ENCODE assay signal across 10 mouse cellular contexts in the genomic region with DNA sequence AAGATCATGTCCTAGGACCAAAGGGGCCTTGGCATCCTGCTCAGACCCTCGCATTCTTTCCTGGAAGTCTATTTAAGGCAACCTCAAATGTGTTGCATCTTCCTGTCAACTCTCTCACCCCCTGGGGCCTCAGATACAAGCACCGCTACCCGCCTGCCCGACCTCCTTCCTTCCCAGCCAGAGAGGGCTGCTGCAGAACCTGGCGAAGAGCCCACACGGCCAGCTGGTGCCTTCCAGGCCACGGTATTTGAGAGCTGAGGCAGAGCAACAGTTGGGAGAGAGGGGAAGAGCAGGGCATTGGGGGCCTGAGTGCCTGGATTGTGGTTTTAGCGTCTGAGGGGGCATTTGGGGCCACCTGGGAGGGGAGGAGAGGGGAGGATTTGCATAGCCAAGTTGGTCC. TPM values are rescaled to one million over a fixed set of nuclear protein-coding genes. Genes with fewer than 3 reads are reported as not detected.
DNase-seq lines count a peak whose midpoint lies in the region; ATAC-seq and TF ChIP-seq lines count a peak whose summit lies in the region.
"Had no signal": no experiment of that assay in that cellular context is flagged by ENCODE, and none has a peak within 500 bp of the region (broad histone marks: within the 10 kb centered on the region; RNA-seq: fewer than 3 reads in every experiment).

No protein-coding gene starts in this region.

- no peaks in the 10 kb centered on the region for H3K36me3 ChIP-seq in myocyte (ENCODE audit: control insufficient read depth, insufficient read depth)
- no peaks in the 10 kb centered on the region for H3K36me3 ChIP-seq in midbrain, embryonic 10.5 days
- H3K36me3 ChIP-seq: hindbrain, embryonic 15.5 days had no signal

- H3K4me1 ChIP-seq in midbrain, embryonic 10.5 days, result peaks cover 12% of the 10 kb centered on the region

- no peak for TF ChIP-seq POLR2A in myocyte (IDR thresholded peaks at IDR 0.05; ENCODE audit: insufficient read length, low read depth)

- H3K4me3 ChIP-seq in myocyte, result no peak overlapping the region
- no peak overlapping the region for H3K4me3 ChIP-seq in midbrain, embryonic 10.5 days
- H3K4me3 ChIP-seq: hindbrain, embryonic 15.5 days had no signal

- no peaks in the 10 kb centered on the region for H3K79me2 ChIP-seq in myocyte (ENCODE audit: control insufficient read depth, insufficient read depth)

- H3K4me2 ChIP-seq in myocyte (ENCODE audit: low read depth), result no peak overlapping the region
- H3K4me2 ChIP-seq: hindbrain, embryonic 15.5 days had no signal

- WGBS in midbrain, embryonic 10.5 days, result 52% methylated on average over 8 of the region's 8 CpGs

- H3K27me3 ChIP-seq in myocyte (ENCODE audit: control insufficient read depth, insufficient read depth, insufficient read length), result peaks cover 47% of the 10 kb centered on the region
- H3K27me3 ChIP-seq in midbrain, embryonic 10.5 days (ENCODE audit: low read depth, poor library complexity, severe bottlenecking), result peaks cover 4% of the 10 kb centered on the region; the same call in 1 of the 2 replicates
- H3K27me3 ChIP-seq: hindbrain, embryonic 15.5 days had no signal

- H3K9me3 ChIP-seq in midbrain, embryonic 10.5 days (replicated peaks), result no peaks in the 10 kb centered on the region
- H3K9me3 ChIP-seq: hindbrain, embryonic 15.5 days had no signal

- DNase-seq in gastrocnemius, postnatal 10 days, result peak; percentile 69
- no peak for DNase-seq in gastrocnemius, postnatal 25 days
- peak; percentile 62 for DNase-seq in lung, postnatal 10 days
- no peak for DNase-seq in lung, adult 18-20 months
- peak; percentile 91 to 94 for DNase-seq in cerebellum, postnatal 10 days
- DNase-seq in midbrain, embryonic 10.5 days (ENCODE audit: low spot score), result no peak

- H3K27ac ChIP-seq in midbrain, embryonic 10.5 days (replicated peaks), result no peak overlapping the region
- H3K27ac ChIP-seq: hindbrain, embryonic 15.5 days had no signal

- H3ac ChIP-seq in myocyte (ENCODE audit: control insufficient read depth, insufficient read length), result no peak overlapping the region

- ATAC-seq in inflammation-experienced regulatory T-cells, adult 6 months, result no peak

TF ChIP-seq in myocyte, 11 proteins besides CTCF, POLR2A, EP300 and RAD21:
- TF ChIP-seq CEBPB (IDR thresholded peaks at IDR 0.05; ENCODE audit: insufficient read depth, poor library complexity, severe bottlenecking), result no peak
- TF ChIP-seq MYOD1 (IDR thresholded peaks at IDR 0.05; ENCODE audit: control insufficient read depth in 1 of 3, insufficient read length in 2 of 3, low read depth in 2 of 3), result peak in 2 of 3 experiments; percentile 58
- no peak for TF ChIP-seq MAX (IDR thresholded peaks at IDR 0.05; ENCODE audit: low read depth)
- TF ChIP-seq MYOG (IDR thresholded peaks at IDR 0.05; ENCODE audit: control insufficient read depth in 1 of 3, insufficient read depth in 1 of 3, insufficient read length in 2 of 3, low read depth in 2 of 3), result peak; percentile 30 to 92 (median 59)
- TF ChIP-seq TCF3 (IDR thresholded peaks at IDR 0.05; ENCODE audit: insufficient read length, low read depth), result peak; percentile 29

RNA-seq across cellular contexts. Expression of a gene that starts 1.1 kb away (rescaled TPM):
- total RNA-seq in gastrocnemius, postnatal 10 days (2021), result not detected
- total RNA-seq in gastrocnemius, postnatal 25 days (2021), result not detected
- polyA plus RNA-seq in myocyte (2012; fragmentation: generic; extraction: Trizol), result not detected
- polyA plus RNA-seq in midbrain, embryonic 10.5 days (2016; fragmentation: Nextera tagmentation; extraction: Ambion mirVana), result not detected in 2 replicates
- polyA plus RNA-seq in inflammation-experienced regulatory T-cells, adult 6 months (2017; shearing (Covaris generic)), result 1 to 10 TPM in 1 of 3 experiments, under 1 TPM in 2; 0.80 to 1.1 (median 0.94) TPM
- total RNA-seq: liver, adult 2 months had no signal
- polyA plus RNA-seq: hindbrain, embryonic 15.5 days had no signal

RNA-seq across cellular contexts. Expression of a gene that starts 8.1 kb away (rescaled TPM):
- not detected for total RNA-seq in gastrocnemius, postnatal 10 days (2021)
- total RNA-seq in gastrocnemius, postnatal 25 days (2021), result not detected
- 0.58 TPM for polyA plus RNA-seq in myocyte (2012; fragmentation: generic; extraction: Trizol)
- 2.0 TPM in 2 replicates for polyA plus RNA-seq in midbrain, embryonic 10.5 days (2016; fragmentation: Nextera tagmentation; extraction: Ambion mirVana)
- 10 to 100 TPM; 10.8 to 23.3 (median 14.1) TPM for polyA plus RNA-seq in inflammation-experienced regulatory T-cells, adult 6 months (2017; shearing (Covaris generic))

RNA-seq across cellular contexts. Expression of a gene that starts 33.9 kb away (rescaled TPM):
- total RNA-seq in gastrocnemius, postnatal 10 days (2021), result 1 to 10 TPM; 1.7 to 2.8 TPM
- under 1 TPM; 0.24 to 0.49 TPM for total RNA-seq in gastrocnemius, postnatal 25 days (2021)
- 0.16 TPM for polyA plus RNA-seq in myocyte (2012; fragmentation: generic; extraction: Trizol)
- 16.9 and 29.2 TPM in 2 replicates for polyA plus RNA-seq in midbrain, embryonic 10.5 days (2016; fragmentation: Nextera tagmentation; extraction: Ambion mirVana)
- under 1 TPM in 1 of 3 experiments, not detected in 2; 0.16 TPM for polyA plus RNA-seq in inflammation-experienced regulatory T-cells, adult 6 months (2017; shearing (Covaris generic))
- total RNA-seq: liver, adult 2 months had no signal
- polyA plus RNA-seq: liver, adult 2 months had no signal

RNA-seq across cellular contexts. Expression of a gene that starts 42.3 kb away (rescaled TPM):
- total RNA-seq in gastrocnemius, postnatal 10 days (2021), result 1 to 10 TPM in 1 of 2 experiments, under 1 TPM in 1; 0.70 to 2.1 TPM
- total RNA-seq in gastrocnemius, postnatal 25 days (2021), result 1 to 10 TPM in 1 of 2 experiments, under 1 TPM in 1; 0.61 to 1.2 TPM
- polyA plus RNA-seq in myocyte (2012; fragmentation: generic; extraction: Trizol), result not detected
- 5.1 TPM in 2 replicates for polyA plus RNA-seq in midbrain, embryonic 10.5 days (2016; fragmentation: Nextera tagmentation; extraction: Ambion mirVana)
- polyA plus RNA-seq in inflammation-experienced regulatory T-cells, adult 6 months (2017; shearing (Covaris generic)), result 1,000 to 10,000 TPM; 2,728 to 3,832 (median 3,666) TPM

RNA-seq across cellular contexts. Expression of a gene that starts 49.8 kb away (rescaled TPM):
- total RNA-seq in gastrocnemius, postnatal 10 days (2021), result 1 to 10 TPM in 1 of 2 experiments, under 1 TPM in 1; 0.73 to 1.7 TPM
- 1 to 10 TPM; 1.0 to 1.3 TPM for total RNA-seq in gastrocnemius, postnatal 25 days (2021)
- 1.5 TPM for polyA plus RNA-seq in myocyte (2012; fragmentation: generic; extraction: Trizol)
- 4.8 and 6.5 TPM in 2 replicates for polyA plus RNA-seq in midbrain, embryonic 10.5 days (2016; fragmentation: Nextera tagmentation; extraction: Ambion mirVana)
- 10 to 100 TPM; 36.2 to 54.5 (median 36.5) TPM for polyA plus RNA-seq in inflammation-experienced regulatory T-cells, adult 6 months (2017; shearing (Covaris generic))

Comparison
In these comparisons a context has a peak if more than half of its experiments do, and no peak if none do; other contexts are left out.
1. DNase-seq: peak in gastrocnemius, postnatal 10 days (single experiment), lung, postnatal 10 days (single experiment) and cerebellum, postnatal 10 days (2 of 2); none in gastrocnemius, postnatal 25 days (single experiment), lung, adult 18-20 months (0 of 2) and midbrain, embryonic 10.5 days (single experiment).
2. RNA of a gene that starts 33.9 kb away (polyA plus RNA-seq): 16.9 to 29.2 TPM in midbrain, embryonic 10.5 days; 0.16 TPM in myocyte (single experiment) and 0.16 TPM in inflammation-experienced regulatory T-cells, adult 6 months; every median in the first group is over 10 times any median in the second.